Mouse (Mus musculus) ES-E14 (cell line): ENCODE data around the gene 4933414I15Rik. TPM values are rescaled to one million over a fixed set of nuclear protein-coding genes. Genes with fewer than 3 reads are reported as not detected.

ENCODE experiments used
- DNase-seq: peaks from one replicate; pipeline ENCODE4 v3.0.0-alpha.2; 2013; ENCODE audit warnings: low read depth, low spot score
- H3K27ac ChIP-seq: 2 replicates; pipeline ENCODE4 v1.5.1; 2012; ENCODE audit warnings: low read depth, mild to moderate bottlenecking, low read length, moderate library complexity, mixed read lengths; ENCODE audit not compliant: poor library complexity, insufficient read depth, severe bottlenecking
- H3K36me3 ChIP-seq: 2 replicates; pipeline ENCODE4 v1.6.1; 2012; ENCODE audit warnings: mild to moderate bottlenecking, low read length, moderate library complexity, mixed read lengths; ENCODE audit not compliant: control insufficient read depth, poor library complexity, insufficient read depth, severe bottlenecking
- H3K4me1 ChIP-seq, 2 experiments: fragments of 150-350 bp in 1 of 2; sonication (generic) in 1 of 2; 2 replicates each; pipeline ENCODE4 v1.6.1; 2012; ENCODE audit warnings: low read length in 2 of 2, mild to moderate bottlenecking in 1 of 2, mixed read lengths in 1 of 2; ENCODE audit not compliant: control insufficient read depth in 2 of 2, insufficient read depth in 2 of 2, poor library complexity in 1 of 2
- H3K4me3 ChIP-seq, 2 experiments: fragments of 150-350 bp in 1 of 2; sonication (generic) in 1 of 2; 2 replicates each; pipeline ENCODE4 v1.5.1; 2012; ENCODE audit warnings: low read length in 2 of 2, low read depth in 1 of 2, mild to moderate bottlenecking in 1 of 2, mixed read lengths in 1 of 2; ENCODE audit not compliant: insufficient read depth in 1 of 2, poor library complexity in 1 of 2, severe bottlenecking in 1 of 2
- H3K9ac ChIP-seq: 2 replicates; pipeline ENCODE4 v1.6.1; 2012; ENCODE audit warnings: low read depth, mild to moderate bottlenecking, low read length, mixed read lengths; ENCODE audit not compliant: poor library complexity, insufficient read depth, severe bottlenecking
- H3K9me3 ChIP-seq: fragments of 150-350 bp; sonication (generic); 2 replicates; pipeline ENCODE4 v1.6.1; 2012; ENCODE audit warnings: low read depth, mild to moderate bottlenecking, low read length; ENCODE audit not compliant: control insufficient read depth, insufficient read depth
- CHD2 ChIP-seq: IDR thresholded peaks from 2 replicates; pipeline ENCODE4 v1.6.1; 2014; ENCODE audit warnings: mild to moderate bottlenecking, low read depth, low read length, inconsistent platforms
- HCFC1 ChIP-seq: IDR thresholded peaks from 2 replicates; pipeline ENCODE4 v1.6.1; 2012; ENCODE audit warnings: low read length, inconsistent platforms, borderline replicate concordance; ENCODE audit not compliant: insufficient read depth
- MAFK ChIP-seq: IDR thresholded peaks from 2 replicates; pipeline ENCODE4 v1.6.1; 2014; ENCODE audit warnings: mild to moderate bottlenecking, low read depth, low read length, inconsistent platforms; ENCODE audit not compliant: insufficient read depth
- ZC3H11A ChIP-seq: IDR thresholded peaks from 2 replicates; pipeline ENCODE4 v1.6.1; 2012; ENCODE audit warnings: low read depth, mild to moderate bottlenecking, inconsistent platforms, low read length, borderline replicate concordance
- ZNF384 ChIP-seq: IDR thresholded peaks from 2 replicates; pipeline ENCODE4 v1.6.1; 2012; ENCODE audit warnings: low read depth, low read length, inconsistent platforms
- in situ Hi-C, 2 experiments: fragments of 600-800 bp; cut with MboI; formaldehyde crosslinking; loops; one replicate each; pipeline ENCODE4 v1.15.1; 2025; ENCODE audit warnings: low sequenced_read_pairs in 2 of 2, inconsistent platforms in 1 of 2; ENCODE audit not compliant: unreplicated experiment in 2 of 2
- total RNA-seq: library from RNA; depleted of rRNA; stranded (reverse); fragments of 300-350 nt; gene quantifications from 2 replicates; pipeline ENCODE4 v1.2.3, GENCODE M21; 2012; rRNA removed

4933414I15Rik gene
- not detected in 2 replicates for total RNA-seq

- Histone ChIP-seq H3K4me1 (no peaks in the 10 kb centered on the region), H3K4me3 (no peak within 1 kb of the TSS), H3K36me3 (no peaks in the 10 kb centered on the region), H3K9me3 (no peaks in the 10 kb centered on the region), H3K9ac (no peak within 1 kb of the TSS), H3K27ac (no peak within 1 kb of the TSS)
- in situ Hi-C loops = loop anchor here in 1 of 2 experiments (5.0 kb wide), 1 partner anchor 109 kb away; no protein-coding TSS in a partner anchor
- TF ChIP-seq ZNF384 (no peak), HCFC1 (no peak), CHD2 (no peak), MAFK (no peak), ZC3H11A (no peak)
- no peak for DNase-seq
Measured at GRCm38 (mm10) chr11:50943506-50943905, at the start of gene 4933414I15Rik. Gene 4933414I15Rik, minus strand, starts transcription at chr11:50943765.

GRCm38 (mm10) chr11:50981667-50982066 is 38.1 kb upstream of the 4933414I15Rik start, which contains the start of gene Olfr1377:
Gene Olfr1377, plus strand, starts transcription at chr11:50981967.
- TF ChIP-seq ZNF384 = no peak
- no peak for TF ChIP-seq ZC3H11A
- TF ChIP-seq CHD2 = no peak
- no peak for TF ChIP-seq MAFK
- TF ChIP-seq HCFC1 = no peak
- Histone ChIP-seq H3K9me3 (no peaks in the 10 kb centered on the region), H3K4me3 (no peak within 1 kb of the TSS), H3K4me1 (no peaks in the 10 kb centered on the region), H3K9ac (no peak within 1 kb of the TSS), H3K27ac (no peak within 1 kb of the TSS), H3K36me3 (no peaks in the 10 kb centered on the region)
- DNase-seq = no peak
- in situ Hi-C loops = no loop called here

DNA sequence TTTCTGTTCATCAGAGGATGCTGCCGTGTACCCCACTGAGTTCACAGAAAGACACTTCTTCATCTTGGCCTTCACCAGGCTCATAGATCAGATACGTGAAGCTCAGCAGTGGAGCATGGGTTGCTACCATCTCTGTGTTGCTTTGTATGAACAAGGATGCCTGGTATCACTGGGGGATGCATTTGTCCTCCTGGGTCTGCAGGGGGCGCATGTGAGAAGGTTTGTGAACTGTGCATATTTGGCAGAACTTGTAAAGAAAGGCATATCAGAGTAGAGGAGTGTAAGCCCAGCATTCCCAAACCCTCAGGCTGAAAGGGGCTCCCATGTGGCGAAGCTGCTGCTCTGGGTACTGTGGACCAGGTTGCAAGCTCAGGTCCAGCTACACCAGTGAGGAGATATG is 33.7 kb upstream of the 4933414I15Rik start:
- peak; percentile 36 for DNase-seq
- no peaks in the 10 kb centered on the region for H3K4me1 ChIP-seq
- H3K36me3 ChIP-seq = no peaks in the 10 kb centered on the region
- in situ Hi-C loops = no loop called here
- H3K9ac ChIP-seq = no peak overlapping the region
- TF ChIP-seq CHD2 (no peak), ZNF384 (no peak), HCFC1 (no peak)
- H3K9me3 ChIP-seq = no peaks in the 10 kb centered on the region
- H3K27ac ChIP-seq = no peak overlapping the region
- H3K4me3 ChIP-seq = no peak overlapping the region

DNA sequence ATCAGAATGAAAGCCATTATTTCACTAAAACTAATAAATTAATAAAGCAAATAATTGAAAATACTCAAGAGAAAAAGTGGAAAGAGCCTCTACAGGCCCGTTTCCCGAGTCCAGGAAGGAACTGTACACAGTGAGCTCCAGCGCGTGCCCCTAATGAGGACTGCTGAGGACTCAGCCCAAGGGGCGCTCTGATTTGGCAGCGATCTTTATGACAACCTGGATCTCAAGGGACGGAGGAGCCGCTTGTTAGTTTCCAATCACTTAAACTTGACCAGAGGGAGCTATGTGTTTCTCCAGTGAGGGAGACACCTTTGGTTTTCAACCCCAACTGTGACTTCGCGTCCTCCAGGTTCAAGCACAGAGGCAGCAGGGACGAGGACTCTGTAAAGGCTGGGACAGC is 22.7 kb upstream of the 4933414I15Rik start, which contains the start of gene Olfr1378:
Gene Olfr1378 (plus strand): TSS at position 301 of the 400 bp plus-strand sequence.
- Histone ChIP-seq H3K36me3 (no peaks in the 10 kb centered on the region), H3K4me1 (no peaks in the 10 kb centered on the region), H3K27ac (no peak within 1 kb of the TSS), H3K4me3 (no peak within 1 kb of the TSS), H3K9ac (no peak within 1 kb of the TSS), H3K9me3 (no peaks in the 10 kb centered on the region)
- in situ Hi-C loops = no loop called here
- TF ChIP-seq CHD2 (no peak), ZNF384 (no peak), MAFK (no peak), HCFC1 (no peak), ZC3H11A (no peak)
- no peak for DNase-seq

DNA sequence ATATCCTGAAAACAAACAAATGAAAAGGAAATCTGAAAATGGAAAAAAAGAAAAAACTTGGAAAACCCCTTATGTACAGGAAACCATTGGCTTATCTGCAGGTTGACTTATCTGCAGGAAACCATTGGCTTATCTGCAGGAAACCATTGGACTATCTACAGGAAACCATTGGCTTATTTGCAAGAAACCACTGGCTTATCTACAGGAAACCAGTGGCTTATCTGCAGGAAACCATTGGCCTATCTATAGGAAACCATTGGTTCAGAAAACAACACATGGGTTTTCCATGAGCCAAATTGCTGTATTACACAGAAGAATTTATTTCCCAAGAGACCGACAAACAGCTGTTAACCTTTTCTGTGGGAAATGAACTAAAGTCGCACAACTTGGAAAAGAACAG is 21.3 kb upstream of the 4933414I15Rik start:
- TF ChIP-seq ZNF384 = no peak
- TF ChIP-seq CHD2 = no peak
- TF ChIP-seq ZC3H11A = no peak
- TF ChIP-seq MAFK = no peak
- no peak for TF ChIP-seq HCFC1
- no peaks in the 10 kb centered on the region for H3K4me1 ChIP-seq
- DNase-seq = no peak

More for the DNA sequence above, 21.3 kb upstream of the 4933414I15Rik start:
- in situ Hi-C loops = no loop called here
- no peaks in the 10 kb centered on the region for H3K9me3 ChIP-seq
- no peaks in the 10 kb centered on the region for H3K36me3 ChIP-seq
- H3K9ac ChIP-seq = no peak overlapping the region
- no peak overlapping the region for H3K27ac ChIP-seq
- H3K4me3 ChIP-seq = no peak overlapping the region
